ENCODE assay signal across 8 mouse cellular contexts in the genomic region with DNA sequence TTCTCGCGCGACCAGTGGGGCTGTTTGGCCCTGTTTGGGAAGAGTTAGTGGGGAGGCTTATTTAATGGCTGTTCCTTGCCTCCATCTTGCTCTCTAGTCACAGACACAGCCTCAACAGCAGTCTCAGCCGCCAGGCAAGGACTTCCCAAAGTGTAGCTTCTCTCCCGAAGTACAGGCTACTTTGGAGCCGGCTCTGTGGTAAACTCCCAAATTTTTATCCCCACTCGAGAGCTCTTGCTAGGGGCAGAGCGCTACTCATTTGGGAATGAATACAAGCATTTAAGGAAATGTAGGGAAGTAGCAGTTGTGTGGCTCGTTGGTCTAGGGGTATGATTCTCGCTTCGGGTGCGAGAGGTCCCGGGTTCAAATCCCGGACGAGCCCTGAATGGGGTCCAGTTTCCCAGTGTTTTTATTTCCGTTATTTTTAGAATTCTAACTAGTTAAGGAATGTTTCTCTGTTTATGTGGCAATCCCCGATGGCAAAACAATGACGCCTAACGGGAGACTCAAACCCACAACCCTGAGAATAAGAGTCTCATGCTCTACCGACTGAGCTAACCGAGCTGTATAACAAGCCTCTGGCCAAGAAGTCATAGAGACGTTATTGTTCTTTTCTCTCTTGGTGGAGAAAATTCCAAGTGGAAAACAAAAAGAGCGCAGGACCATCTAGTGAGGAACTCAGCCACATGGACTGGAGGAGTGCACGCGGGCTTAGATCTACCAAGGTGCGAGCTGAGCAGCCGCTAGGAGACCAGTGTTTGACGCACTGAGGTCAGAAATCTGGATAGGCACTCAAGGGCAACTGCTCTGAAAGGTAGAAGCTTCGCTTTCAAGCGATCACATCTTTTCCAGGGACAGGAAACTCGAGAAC. TPM values are rescaled to one million over a fixed set of nuclear protein-coding genes. Genes with fewer than 3 reads are reported as not detected.
DNase-seq lines count a peak whose midpoint lies in the region; ATAC-seq and TF ChIP-seq lines count a peak whose summit lies in the region.

No protein-coding gene starts in this region.

- H3K9me3 ChIP-seq in intestine, embryonic 14.5 days (ENCODE audit: control insufficient read depth, low read length): no peaks in the 10 kb centered on the region
- no peaks in the 10 kb centered on the region for H3K9me3 ChIP-seq in intestine, postnatal 0 days (ENCODE audit: control insufficient read depth)
- H3K9me3 ChIP-seq in ES-Bruce4 (replicated peaks; ENCODE audit: control insufficient read depth, insufficient read depth, low read length, poor library complexity, severe bottlenecking): no peaks in the 10 kb centered on the region
- H3K9me3 ChIP-seq in forebrain, embryonic 10.5 days: no peaks in the 10 kb centered on the region
- H3K9me3 ChIP-seq in limb, embryonic 12.5 days: no peaks in the 10 kb centered on the region
- no peaks in the 10 kb centered on the region for H3K9me3 ChIP-seq in neural tube, embryonic 15.5 days (replicated peaks)

- H3K27ac ChIP-seq in intestine, embryonic 14.5 days (ENCODE audit: low read depth): no peak overlapping the region
- H3K27ac ChIP-seq in intestine, postnatal 0 days (ENCODE audit: low read depth, low read length): no peak overlapping the region
- H3K27ac ChIP-seq in ES-Bruce4 (ENCODE audit: insufficient read depth, low read length): no peak overlapping the region
- H3K27ac ChIP-seq in forebrain, embryonic 10.5 days: no peak overlapping the region
- no peak overlapping the region for H3K27ac ChIP-seq in limb, embryonic 12.5 days
- H3K27ac ChIP-seq in neural tube, embryonic 15.5 days (replicated peaks): no peak overlapping the region

- H3K4me1 ChIP-seq in intestine, embryonic 14.5 days (replicated peaks; ENCODE audit: control insufficient read depth, insufficient read depth, low read length): no peaks in the 10 kb centered on the region; the same call in 1 of the 2 replicates
- H3K4me1 ChIP-seq in intestine, postnatal 0 days (replicated peaks; ENCODE audit: control insufficient read depth, insufficient read depth, low read length): peaks cover 6% of the 10 kb centered on the region
- H3K4me1 ChIP-seq in ES-Bruce4 (ENCODE audit: control insufficient read depth, insufficient read depth, low read length): peaks cover 6% of the 10 kb centered on the region
- peaks cover 44% of the 10 kb centered on the region for H3K4me1 ChIP-seq in forebrain, embryonic 10.5 days
- H3K4me1 ChIP-seq in limb, embryonic 12.5 days (replicated peaks): peaks cover 18% of the 10 kb centered on the region
- H3K4me1 ChIP-seq in neural tube, embryonic 15.5 days: peaks cover 21% of the 10 kb centered on the region

- ATAC-seq in intestine, embryonic 14.5 days (replicated peaks; ENCODE audit: low FRiP score, low TSS enrichment, low read depth): no peak; the same call in 1 of the 2 replicates
- no peak for ATAC-seq in intestine, postnatal 0 days
- no peak for ATAC-seq in limb, embryonic 12.5 days (ENCODE audit: insufficient number of reproducible peaks, insufficient read depth, low FRiP score, low TSS enrichment, low read depth)
- peak; percentile 26; the same call in 1 of the 2 replicates for ATAC-seq in neural tube, embryonic 15.5 days (ENCODE audit: low FRiP score)

- DNase-seq in intestine, embryonic 14.5 days (ENCODE audit: low spot score): peak; percentile 78
- DNase-seq in forebrain, embryonic 10.5 days (ENCODE audit: extremely low spot score, low spot score): peak; percentile 70
- no peak for DNase-seq in urinary bladder, postnatal 14 days (ENCODE audit: low spot score)
- no peak for DNase-seq in ovary, postnatal 10 days (ENCODE audit: low spot score)

- TF ChIP-seq CTCF in intestine, postnatal 0 days (IDR thresholded peaks at IDR 0.05; ENCODE audit: low read depth): no peak
- no peak for TF ChIP-seq CTCF in ES-Bruce4 (IDR thresholded peaks at IDR 0.05; ENCODE audit: low read depth, low read length)

- H3K4me3 ChIP-seq in intestine, embryonic 14.5 days (ENCODE audit: low read depth, low read length): peak overlapping the region; percentile 7; the same call in 1 of the 2 replicates
- H3K4me3 ChIP-seq in intestine, postnatal 0 days (ENCODE audit: low read depth, low read length): no peak overlapping the region
- H3K4me3 ChIP-seq in ES-Bruce4 (ENCODE audit: low read depth, low read length): peak overlapping the region; percentile 62
- peak overlapping the region; percentile 46 for H3K4me3 ChIP-seq in forebrain, embryonic 10.5 days
- no peak overlapping the region; the same call in 1 of the 2 replicates for H3K4me3 ChIP-seq in limb, embryonic 12.5 days (replicated peaks)
- peak overlapping the region; percentile 21; the same call in 1 of the 2 replicates for H3K4me3 ChIP-seq in neural tube, embryonic 15.5 days (replicated peaks)

- peaks cover 43% of the 10 kb centered on the region for H3K27me3 ChIP-seq in intestine, embryonic 14.5 days (replicated peaks; ENCODE audit: control insufficient read depth, insufficient read depth, low read length)
- peaks cover 9% of the 10 kb centered on the region; the same call in 1 of the 2 replicates for H3K27me3 ChIP-seq in intestine, postnatal 0 days (replicated peaks; ENCODE audit: control insufficient read depth, insufficient read depth, low read length)
- no peaks in the 10 kb centered on the region for H3K27me3 ChIP-seq in ES-Bruce4 (ENCODE audit: control insufficient read depth, insufficient read depth, low read length, poor library complexity, severe bottlenecking)
- peaks cover 60% of the 10 kb centered on the region for H3K27me3 ChIP-seq in forebrain, embryonic 10.5 days (ENCODE audit: poor library complexity, severe bottlenecking)
- H3K27me3 ChIP-seq in limb, embryonic 12.5 days: peaks cover 52% of the 10 kb centered on the region
- peaks cover 53% of the 10 kb centered on the region for H3K27me3 ChIP-seq in neural tube, embryonic 15.5 days (replicated peaks)

- no peak for TF ChIP-seq EP300 in ES-Bruce4 (IDR thresholded peaks at IDR 0.05; ENCODE audit: insufficient read depth, low read depth, low read length)

- no peaks in the 10 kb centered on the region for H3K36me3 ChIP-seq in intestine, embryonic 14.5 days (ENCODE audit: control insufficient read depth, insufficient read depth, low read length)
- H3K36me3 ChIP-seq in intestine, postnatal 0 days (ENCODE audit: control insufficient read depth, insufficient read depth): no peaks in the 10 kb centered on the region
- H3K36me3 ChIP-seq in ES-Bruce4 (ENCODE audit: control insufficient read depth, insufficient read depth, low read length, poor library complexity, severe bottlenecking): no peaks in the 10 kb centered on the region
- no peaks in the 10 kb centered on the region for H3K36me3 ChIP-seq in forebrain, embryonic 10.5 days (replicated peaks)
- H3K36me3 ChIP-seq in limb, embryonic 12.5 days: no peaks in the 10 kb centered on the region
- H3K36me3 ChIP-seq in neural tube, embryonic 15.5 days: no peaks in the 10 kb centered on the region

- H3K4me2 ChIP-seq in intestine, embryonic 14.5 days (ENCODE audit: low read length): peak overlapping the region; percentile 20; the same call in 1 of the 2 replicates
- H3K4me2 ChIP-seq in intestine, postnatal 0 days (replicated peaks; ENCODE audit: low read depth): no peak overlapping the region
- peak overlapping the region; percentile 23 for H3K4me2 ChIP-seq in limb, embryonic 12.5 days
- H3K4me2 ChIP-seq in neural tube, embryonic 15.5 days: peak overlapping the region; percentile 19

- no peak overlapping the region for H3K9ac ChIP-seq in intestine, embryonic 14.5 days (ENCODE audit: low read length)
- no peak overlapping the region for H3K9ac ChIP-seq in intestine, postnatal 0 days (ENCODE audit: low read depth, low read length)
- peak overlapping the region; percentile 23 for H3K9ac ChIP-seq in ES-Bruce4 (ENCODE audit: low read depth, poor library complexity, severe bottlenecking)
- no peak overlapping the region for H3K9ac ChIP-seq in limb, embryonic 12.5 days (replicated peaks)
- no peak overlapping the region for H3K9ac ChIP-seq in neural tube, embryonic 15.5 days (replicated peaks)

- TF ChIP-seq POLR2A in ES-Bruce4 (IDR thresholded peaks at IDR 0.05; ENCODE audit: insufficient read depth, low read length): no peak

- 18% methylated on average over 31 of the region's 31 CpGs for WGBS in intestine, embryonic 14.5 days
- 44% methylated on average over 31 of the region's 31 CpGs for WGBS in intestine, postnatal 0 days
- 5% methylated on average over 31 of the region's 31 CpGs for WGBS in forebrain, embryonic 10.5 days
- WGBS in limb, embryonic 12.5 days: 14% methylated on average over 31 of the region's 31 CpGs
- WGBS in neural tube, embryonic 15.5 days: 13% methylated on average over 31 of the region's 31 CpGs

RNA-seq across cellular contexts. Expression of a gene that starts 23.2 kb away (rescaled TPM):
- 19.1 and 19.7 TPM in 2 replicates for polyA plus RNA-seq in intestine, embryonic 14.5 days (2014; fragmentation: Nextera tagmentation; extraction: Ambion mirVana)
- 8.1 and 8.2 TPM in 2 replicates for polyA plus RNA-seq in intestine, postnatal 0 days (2015; fragmentation: Nextera tagmentation; extraction: Ambion mirVana)
- 4.2 and 4.9 TPM in 2 replicates for polyA plus RNA-seq in ES-Bruce4 (2011; ENCODE audit: insufficient read depth, insufficient read length, low read depth, missing spikeins)
- 27.6 and 29.9 TPM in 2 replicates for polyA plus RNA-seq in forebrain, embryonic 10.5 days (2016; fragmentation: Nextera tagmentation; extraction: Ambion mirVana)
- 24.7 and 26.6 TPM in 2 replicates for polyA plus RNA-seq in limb, embryonic 12.5 days (2016; fragmentation: Nextera tagmentation; extraction: Ambion mirVana)
- polyA plus RNA-seq in neural tube, embryonic 15.5 days (2015; fragmentation: Nextera tagmentation; extraction: Ambion mirVana): 16.0 and 16.4 TPM in 2 replicates

RNA-seq across cellular contexts. Expression of a gene that starts 58.4 kb away (rescaled TPM):
- polyA plus RNA-seq in intestine, embryonic 14.5 days (2014; fragmentation: Nextera tagmentation; extraction: Ambion mirVana): 12.3 and 14.8 TPM in 2 replicates
- 3.1 and 3.4 TPM in 2 replicates for polyA plus RNA-seq in intestine, postnatal 0 days (2015; fragmentation: Nextera tagmentation; extraction: Ambion mirVana)
- polyA plus RNA-seq in ES-Bruce4 (2011; ENCODE audit: insufficient read depth, insufficient read length, low read depth, missing spikeins): 25.1 and 27.7 TPM in 2 replicates
- 22.1 and 22.2 TPM in 2 replicates for polyA plus RNA-seq in forebrain, embryonic 10.5 days (2016; fragmentation: Nextera tagmentation; extraction: Ambion mirVana)
- 22.0 and 25.5 TPM in 2 replicates for polyA plus RNA-seq in limb, embryonic 12.5 days (2016; fragmentation: Nextera tagmentation; extraction: Ambion mirVana)
- 22.6 and 24.9 TPM in 2 replicates for polyA plus RNA-seq in neural tube, embryonic 15.5 days (2015; fragmentation: Nextera tagmentation; extraction: Ambion mirVana)

RNA-seq across cellular contexts. Expression of a gene that starts 59.8 kb away (rescaled TPM):
- polyA plus RNA-seq in intestine, embryonic 14.5 days (2014; fragmentation: Nextera tagmentation; extraction: Ambion mirVana): 0.14 TPM in 1 of 2 replicates, not detected in the other
- polyA plus RNA-seq in intestine, postnatal 0 days (2015; fragmentation: Nextera tagmentation; extraction: Ambion mirVana): not detected in 2 replicates
- 51.8 and 58.5 TPM in 2 replicates for polyA plus RNA-seq in ES-Bruce4 (2011; ENCODE audit: insufficient read depth, insufficient read length, low read depth, missing spikeins)
- polyA plus RNA-seq in forebrain, embryonic 10.5 days (2016; fragmentation: Nextera tagmentation; extraction: Ambion mirVana): 0.42 and 0.65 TPM in 2 replicates
- 0.37 and 0.45 TPM in 2 replicates for polyA plus RNA-seq in limb, embryonic 12.5 days (2016; fragmentation: Nextera tagmentation; extraction: Ambion mirVana)
- not detected in 2 replicates for polyA plus RNA-seq in neural tube, embryonic 15.5 days (2015; fragmentation: Nextera tagmentation; extraction: Ambion mirVana)

Comparison
In these comparisons a context has a peak if more than half of its experiments do, and no peak if none do; other contexts are left out.
1. H3K4me3 ChIP-seq: peak in intestine, embryonic 14.5 days (single experiment), ES-Bruce4 (single experiment), forebrain, embryonic 10.5 days (single experiment) and neural tube, embryonic 15.5 days (single experiment); none in intestine, postnatal 0 days (single experiment) and limb, embryonic 12.5 days (single experiment).
2. DNase-seq: peak in intestine, embryonic 14.5 days (single experiment) and forebrain, embryonic 10.5 days (single experiment); none in urinary bladder, postnatal 14 days (single experiment) and ovary, postnatal 10 days (single experiment).
3. RNA of a gene that starts 59.8 kb away (polyA plus RNA-seq): 51.8 to 58.5 TPM in ES-Bruce4; 0.37 to 0.45 TPM in limb, embryonic 12.5 days, 0.42 to 0.65 TPM in forebrain, embryonic 10.5 days, 0.14 TPM in intestine, embryonic 14.5 days, not detected in neural tube, embryonic 15.5 days and not detected in intestine, postnatal 0 days; every median in the first group is over 10 times any median in the second.